Mouse (Mus musculus) MEL-GATA-1-ER (cell line): ENCODE measurements at regions not wholly inside any gene's neighbourhood (a gene's known extent, or its start where the extent isn't known, plus 50 kb on each side); places are given as distances from the start of the nearest gene placed in this dataset.
A peak's percentile ranks its signal among the peaks of the same experiment; 100 is the strongest.

ENCODE experiments used
- DNase-seq: peaks from one replicate; pipeline ENCODE4 v3.0.0-alpha.2; 2012; ENCODE audit warnings: low read depth; ENCODE audit errors: extremely low read depth

- DNase-seq: peak; percentile 46
These were observed 90.3 kb upstream of the Tbx22 start for GRCm38 (mm10) chrX:107577501-107577900.
